Mouse (Mus musculus) spleen, postnatal 36 days (tissue): ENCODE measurements around the gene Slc9a3r1.
A peak's percentile ranks its signal among the peaks of the same experiment; 100 is the strongest.

Experiments used
- DNase-seq, 2 experiments: peaks; one replicate each; pipeline ENCODE4 v3.0.0; 2022; ENCODE audit warnings: low spot score in 2 of 2, mixed read lengths in 1 of 2

Gene Slc9a3r1

GRCm38 (mm10) chr11:115162205-115162601 is 938 bp upstream of the Slc9a3r1 start:
- DNase-seq = no peak

DNA sequence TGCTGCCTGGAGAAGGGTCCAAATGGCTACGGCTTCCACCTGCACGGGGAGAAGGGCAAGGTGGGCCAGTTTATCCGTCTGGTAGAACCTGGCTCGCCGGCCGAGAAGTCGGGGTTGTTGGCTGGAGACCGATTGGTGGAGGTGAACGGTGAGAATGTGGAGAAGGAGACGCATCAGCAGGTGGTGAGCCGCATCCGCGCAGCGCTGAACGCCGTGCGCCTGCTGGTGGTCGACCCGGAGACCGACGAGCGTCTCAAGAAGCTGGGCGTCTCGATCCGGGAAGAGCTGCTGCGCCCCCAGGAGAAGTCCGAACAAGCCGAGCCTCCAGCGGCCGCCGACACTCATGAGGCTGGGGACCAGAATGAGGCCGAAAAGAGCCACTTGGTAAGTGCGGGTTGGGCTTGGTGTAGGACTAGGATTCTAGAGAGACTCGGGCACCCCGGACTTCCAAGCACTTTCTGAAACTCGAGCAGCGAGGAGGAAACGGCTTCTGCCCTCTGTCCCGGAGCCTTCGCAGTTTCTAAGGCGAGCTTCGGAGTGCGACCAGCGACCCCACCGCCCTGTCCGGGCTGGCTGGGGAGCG is 518 bp downstream of the Slc9a3r1 start:
- peak; percentile 57 to 61 for DNase-seq

DNA sequence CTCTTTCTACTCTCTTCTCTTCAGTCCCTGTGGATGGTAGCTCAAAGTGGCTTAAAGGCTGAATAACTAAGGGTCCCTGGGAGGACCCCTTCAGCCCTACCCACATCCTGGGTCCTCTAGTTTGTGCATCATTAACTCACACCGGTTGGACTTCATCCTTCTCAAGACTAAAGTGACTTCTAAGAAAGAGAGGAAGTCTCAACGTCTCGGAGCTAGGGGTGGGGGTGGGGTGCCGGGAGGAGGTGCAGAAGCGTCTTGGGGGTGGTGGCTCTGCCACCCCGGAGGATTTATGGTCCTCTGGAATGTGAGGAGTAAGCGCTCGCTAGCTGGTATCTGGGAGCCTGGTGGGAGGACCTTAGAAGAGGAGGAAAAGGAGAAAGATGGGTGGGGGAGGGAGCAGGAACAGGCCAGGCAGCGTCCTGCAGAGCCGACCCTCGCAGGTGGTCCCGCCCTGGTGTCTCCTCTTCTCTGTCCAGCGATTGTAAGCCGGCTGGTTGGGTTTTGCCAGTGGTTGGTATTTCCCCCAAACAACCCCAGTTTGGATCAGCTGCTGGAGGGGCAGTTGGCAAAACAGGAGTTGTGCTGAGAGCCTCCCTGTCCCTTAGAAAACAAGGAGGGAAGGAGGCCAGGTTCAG is 1.3 kb downstream of the Slc9a3r1 start:
- no peak for DNase-seq

DNA sequence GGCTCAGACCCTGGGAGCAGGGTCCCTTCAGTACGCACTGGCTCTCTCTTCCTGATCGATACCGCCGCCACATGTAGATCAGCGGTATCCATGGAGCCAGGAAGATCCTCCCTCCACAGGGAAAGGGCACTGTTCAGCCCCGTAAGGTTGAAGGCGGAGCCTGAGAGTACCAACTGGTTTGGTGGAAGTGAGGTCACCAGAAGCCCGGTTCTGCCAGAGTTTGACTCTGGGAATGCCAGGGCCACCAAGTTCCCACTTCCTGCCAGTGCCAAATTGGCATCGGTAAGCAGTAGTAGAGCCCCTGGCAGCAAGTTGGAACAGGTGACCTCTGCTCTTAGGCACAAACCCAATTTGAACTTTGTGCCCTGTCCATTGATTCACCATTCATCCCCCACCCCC is 1.8 kb downstream of the Slc9a3r1 start:
- DNase-seq = no peak

- no peak for DNase-seq
These were observed 3.6 kb downstream of the Slc9a3r1 start for GRCm38 (mm10) chr11:115166776-115167175.

- DNase-seq = no peak
These were observed 4.6 kb downstream of the Slc9a3r1 start for GRCm38 (mm10) chr11:115167631-115168249.

GRCm38 (mm10) chr11:115169430-115169829 is 6.3 kb downstream of the Slc9a3r1 start:
- no peak for DNase-seq

DNA sequence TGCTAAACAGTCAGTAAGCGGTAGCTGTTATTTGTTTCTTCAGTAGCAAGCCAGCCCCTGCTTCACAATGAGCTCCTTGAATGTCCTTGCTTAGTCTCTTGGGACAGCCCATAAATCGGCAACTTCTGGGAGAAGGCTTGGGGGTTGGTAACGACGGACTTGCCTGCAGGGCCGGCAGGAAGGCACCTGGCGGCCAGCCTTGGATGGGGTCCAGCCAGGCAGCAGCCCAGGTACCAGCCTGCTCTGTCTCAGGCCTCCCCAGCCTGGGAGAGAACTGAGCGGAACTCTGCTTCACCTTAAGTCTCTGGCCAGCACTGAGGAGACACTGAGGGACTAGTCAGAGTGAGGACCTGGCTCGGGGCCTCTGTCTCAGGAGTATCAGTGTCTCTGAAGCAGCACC is 8.0 kb downstream of the Slc9a3r1 start:
- no peak for DNase-seq

DNA sequence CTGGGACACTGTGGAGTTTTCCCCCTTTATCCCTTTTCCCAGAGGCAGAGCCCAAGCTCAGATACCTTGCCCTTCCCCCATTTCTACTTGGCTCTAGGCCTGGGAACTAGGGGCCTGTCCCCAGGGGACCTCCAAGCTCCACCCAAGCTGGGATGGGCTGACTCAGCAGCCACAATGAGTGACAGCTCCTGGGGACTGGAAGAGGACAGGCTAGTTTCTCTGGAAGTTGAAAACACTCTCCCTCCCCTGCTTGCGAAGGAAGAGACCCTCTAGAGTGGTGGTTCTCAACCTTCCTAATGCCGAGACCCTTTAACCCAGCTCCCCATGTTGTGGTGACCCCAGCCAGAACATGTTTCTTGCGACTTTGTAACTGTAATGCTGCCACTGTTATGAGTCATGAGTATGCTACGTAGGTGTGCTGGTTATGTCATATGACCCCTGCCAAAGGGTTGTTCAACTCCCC is 9.7 kb downstream of the Slc9a3r1 start:
- no peak for DNase-seq

- DNase-seq = peak in 1 of 2 experiments; percentile 43
These were observed 10.6 kb downstream of the Slc9a3r1 start for GRCm38 (mm10) chr11:115173549-115174339.

GRCm38 (mm10) chr11:115176399-115177190 is 13.5 kb downstream of the Slc9a3r1 start:
- DNase-seq = no peak

DNA sequence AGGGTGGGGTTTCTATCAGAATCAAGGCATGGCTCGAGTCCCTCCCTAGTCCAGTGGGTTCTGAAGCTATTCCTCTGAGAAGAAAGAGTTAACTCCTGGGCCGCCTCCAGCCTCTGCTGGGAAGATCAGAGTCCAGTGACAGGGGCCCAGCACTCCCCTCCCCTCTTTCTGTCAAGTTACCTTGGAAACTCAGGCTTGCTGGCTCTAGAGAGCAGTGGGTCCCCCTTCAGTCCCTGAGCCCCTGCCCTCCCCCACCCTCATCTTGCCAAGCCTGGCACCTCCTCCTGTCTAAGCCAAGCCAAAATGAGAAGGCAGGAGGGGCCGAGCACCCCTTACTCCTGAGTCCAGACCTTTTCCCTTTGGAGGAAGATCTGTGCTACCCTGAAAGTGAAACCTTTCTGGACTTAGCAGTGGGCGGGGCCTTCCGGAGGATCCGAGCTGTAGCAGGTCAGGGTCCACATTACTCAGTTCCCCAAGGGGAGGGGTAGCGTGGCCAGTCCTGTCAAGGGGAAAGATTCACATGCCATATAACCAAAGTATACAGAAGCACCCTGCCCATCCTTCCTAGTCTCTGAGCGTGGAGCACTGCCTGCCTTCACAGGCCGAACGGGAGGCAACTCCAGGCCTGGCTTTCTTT is 14.5 kb downstream of the Slc9a3r1 start:
- no peak for DNase-seq

DNA sequence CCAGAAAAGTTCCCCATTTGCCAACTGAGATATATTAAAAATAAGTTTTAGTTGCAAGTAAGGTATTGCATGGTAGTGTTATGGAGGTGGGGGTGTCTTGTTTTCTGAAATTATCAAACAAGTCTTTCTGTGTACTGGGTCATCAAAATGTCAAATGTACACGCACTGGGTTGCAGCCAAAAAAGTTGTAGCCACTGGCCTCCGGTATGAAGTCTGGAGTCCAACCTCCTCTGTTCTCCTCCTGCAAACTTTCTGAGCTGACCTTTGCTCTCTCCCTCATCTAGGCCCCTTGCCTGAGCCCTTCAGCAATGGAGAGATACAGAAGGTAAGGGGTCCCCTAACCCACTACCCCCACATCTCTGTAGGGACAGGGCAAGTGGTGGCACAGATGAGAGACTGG is 15.6 kb downstream of the Slc9a3r1 start:
- DNase-seq = no peak

DNA sequence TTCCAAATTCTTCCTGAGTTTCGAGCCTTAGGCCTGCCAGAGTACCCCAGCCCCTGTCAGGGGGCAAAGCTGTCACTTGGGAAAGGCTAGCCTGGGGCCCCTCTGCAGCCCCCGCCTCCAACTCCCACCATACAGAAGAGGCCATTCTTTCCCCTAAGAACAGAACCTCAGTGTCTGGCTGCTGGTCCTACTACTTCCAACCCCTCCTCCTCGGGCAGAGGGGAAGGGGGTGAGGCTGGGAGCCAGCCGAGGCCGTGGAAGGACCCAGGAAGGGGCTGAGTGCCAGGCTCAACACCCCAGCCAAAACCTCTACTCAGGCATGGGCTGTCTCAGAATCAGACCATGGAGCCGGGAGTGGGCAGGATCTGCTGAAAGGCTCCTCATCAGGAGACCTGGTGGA is 16.1 kb downstream of the Slc9a3r1 start:
- DNase-seq = no peak

- no peak for DNase-seq
These were observed 16.7 kb downstream of the Slc9a3r1 start for GRCm38 (mm10) chr11:115179881-115180280.

DNA sequence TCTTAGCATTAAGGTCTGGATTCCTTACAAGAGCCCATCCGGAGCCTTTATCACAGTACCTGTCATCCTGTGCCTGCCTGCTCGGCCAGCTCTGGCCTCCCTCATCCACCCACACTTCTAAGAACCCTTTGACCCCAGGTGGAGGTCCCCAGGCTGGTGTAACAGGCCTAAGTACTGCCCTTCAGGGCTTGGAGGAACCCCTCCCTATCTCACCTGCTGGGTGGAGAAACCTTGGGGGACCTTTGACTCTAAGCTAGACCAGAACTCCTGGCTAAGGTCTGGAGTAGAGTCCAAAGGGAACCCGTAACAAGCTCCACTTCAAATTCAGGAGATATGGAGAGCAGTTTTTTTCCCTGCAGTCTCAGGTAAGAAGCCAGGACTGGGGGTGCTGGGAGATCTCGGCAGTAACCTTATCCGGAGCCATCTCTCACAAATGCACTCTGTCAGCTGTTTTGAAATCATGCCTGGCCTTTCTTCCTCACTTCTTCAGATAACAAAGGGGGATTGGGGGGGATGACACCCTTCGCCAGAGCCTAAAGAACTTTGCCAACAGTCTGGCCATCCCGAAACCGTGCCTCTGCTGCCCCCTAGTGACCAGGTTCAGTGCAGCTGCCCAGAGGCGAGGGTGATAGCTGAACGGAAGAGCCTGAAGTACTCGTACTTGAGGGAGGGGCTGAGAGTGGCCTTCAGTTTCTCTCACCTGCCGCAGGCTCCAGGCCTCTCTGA is 18.9 kb downstream of the Slc9a3r1 start:
- DNase-seq = peak; percentile 75 to 80

DNA sequence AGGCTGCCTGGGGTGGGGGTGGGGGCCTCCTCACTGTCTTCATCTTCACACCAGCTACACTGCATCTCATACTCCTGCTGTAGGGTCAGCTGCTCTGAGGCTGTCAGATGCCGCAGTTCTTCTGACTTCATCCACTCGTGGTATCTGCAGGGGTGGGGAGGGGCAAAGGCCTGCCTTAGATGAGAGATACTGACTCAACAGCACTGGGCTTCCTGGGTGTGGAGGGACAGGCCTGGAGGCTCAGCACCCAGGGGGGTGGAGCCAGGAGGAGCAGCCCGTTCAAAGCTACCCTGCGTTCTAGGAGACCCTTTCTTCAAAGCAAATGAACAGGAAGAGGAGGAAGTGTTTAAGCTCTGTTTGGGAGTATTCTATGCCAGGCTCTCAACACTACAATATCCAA is 21.8 kb downstream of the Slc9a3r1 start:
- no peak for DNase-seq

GRCm38 (mm10) chr11:115187224-115187639 is 24.1 kb downstream of the Slc9a3r1 start, which contains the start of gene Tmem104:
Gene Tmem104 (plus strand): TSS chr11:115187487.
- DNase-seq = peak; percentile 99

DNA sequence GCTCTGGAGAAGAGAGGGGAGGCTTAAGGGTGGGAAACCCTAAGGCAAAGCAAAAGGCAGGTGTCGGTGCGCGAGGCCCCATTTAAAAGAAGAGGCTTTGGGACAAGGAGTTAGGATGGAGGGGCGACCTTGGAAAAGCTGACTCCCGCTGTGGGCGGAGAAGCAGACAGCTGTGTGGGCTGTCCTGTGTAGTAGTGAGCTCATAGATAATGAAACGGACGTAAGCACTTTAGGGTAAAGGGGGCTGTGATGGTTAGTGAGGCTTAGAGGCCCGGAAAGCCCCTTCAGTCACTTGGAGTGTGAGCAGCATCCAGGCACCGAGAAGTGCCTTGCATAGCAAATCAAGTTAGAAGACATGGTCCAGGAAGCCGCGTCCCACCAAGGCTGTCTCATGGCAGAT is 24.6 kb downstream of the Slc9a3r1 start, which contains the start of gene Nat9:
TSS of gene Nat9 (minus strand) at position 167 of the 400 bp plus-strand sequence.
- DNase-seq = no peak

- no peak for DNase-seq
These were observed 25.5 kb downstream of the Slc9a3r1 start for GRCm38 (mm10) chr11:115188539-115189231.
